Mouse (Mus musculus): Measurements from ENCODE around the gene Rai14. TPM values are rescaled to one million over a fixed set of nuclear protein-coding genes. Genes with fewer than 3 reads are reported as not detected.

Gene Rai14
- total and polyA plus RNA-seq, 3 experiments, result not detected

- no peak overlapping the region for H3K4me3 ChIP-seq (ENCODE audit: control insufficient read depth in 1 of 2, insufficient read depth in 1 of 2, low read depth in 2 of 2, low read length in 2 of 2)
- no peaks in the 10 kb centered on the region for H3K79me2 ChIP-seq (ENCODE audit: control insufficient read depth, insufficient read depth, low read length, poor library complexity)
- no peak overlapping the region for H3K27ac ChIP-seq (ENCODE audit: control insufficient read depth, low read depth, low read length)
- no peaks in the 10 kb centered on the region for H3K27me3 ChIP-seq (ENCODE audit: control insufficient read depth in 1 of 2, insufficient read depth in 2 of 2, low read length in 2 of 2)
- H3K36me3 ChIP-seq (ENCODE audit: control insufficient read depth in 1 of 2, insufficient read depth in 2 of 2, low read length in 2 of 2), result no peaks in the 10 kb centered on the region
- no peak for DNase-seq (ENCODE audit: low read depth, low spot score)
- TF ChIP-seq MAZ (IDR thresholded peaks at IDR 0.05; ENCODE audit: low read depth, low read length) (no peak), MEF2A (IDR thresholded peaks at IDR 0.05; ENCODE audit: extremely low read depth, insufficient replicate concordance, low read depth, low read length, poor library complexity, severe bottlenecking) (no peak), ZNF384 (IDR thresholded peaks at IDR 0.05; ENCODE audit: low read depth, low read length) (no peak), SMC3 (IDR thresholded peaks at IDR 0.05; ENCODE audit: low read depth, low read length) (no peak), ETS1 (IDR thresholded peaks at IDR 0.05; ENCODE audit: low read depth, low read length) (no peak), POLR2AphosphoS5 (IDR thresholded peaks at IDR 0.05; ENCODE audit: borderline replicate concordance, low read depth, low read length) (no peak), JUND (IDR thresholded peaks at IDR 0.05; ENCODE audit: low read depth, low read length) (no peak), E2F4 (IDR thresholded peaks at IDR 0.05; ENCODE audit: borderline replicate concordance, low read depth, low read length) (no peak), POLR2A (IDR thresholded peaks at IDR 0.05; ENCODE audit: control insufficient read depth in 1 of 2, insufficient read depth in 1 of 2, low read depth in 1 of 2, low read length in 2 of 2, poor library complexity in 1 of 2) (no peak), CHD1 (IDR thresholded peaks at IDR 0.05; ENCODE audit: low read depth, low read length) (no peak), USF1 (IDR thresholded peaks at IDR 0.05; ENCODE audit: low read depth, low read length) (no peak), USF2 (IDR thresholded peaks at IDR 0.05; ENCODE audit: borderline replicate concordance in 1 of 2, insufficient read depth in 1 of 2, low read depth in 1 of 2, low read length in 2 of 2) (no peak), MYC (IDR thresholded peaks at IDR 0.05; ENCODE audit: low read depth, low read length) (no peak), MAX (IDR thresholded peaks at IDR 0.05; ENCODE audit: low read length) (no peak), BHLHE40 (IDR thresholded peaks at IDR 0.05; ENCODE audit: borderline replicate concordance, low read depth, low read length) (no peak), MAFK (IDR thresholded peaks at IDR 0.05; ENCODE audit: borderline replicate concordance, low read depth, low read length) (no peak), CTCF (IDR thresholded peaks at IDR 0.05 in 2 of 3, conservative IDR thresholded peaks at IDR 0.05 in 1 of 3; ENCODE audit: control insufficient read depth in 1 of 3, insufficient read depth in 1 of 3, low read depth in 2 of 3, low read length in 3 of 3, poor library complexity in 1 of 3, severe bottlenecking in 1 of 3) (no peak), ZMIZ1 (IDR thresholded peaks at IDR 0.05; ENCODE audit: low read depth, low read length) (no peak), NELFE (IDR thresholded peaks at IDR 0.05; ENCODE audit: low read depth, low read length) (no peak)
- H3K9me3 ChIP-seq (replicated peaks; ENCODE audit: insufficient read depth, low read length), result no peaks in the 10 kb centered on the region
- no peaks in the 10 kb centered on the region for H3K4me1 ChIP-seq (ENCODE audit: control insufficient read depth in 1 of 2, insufficient read depth in 2 of 2, low read length in 2 of 2)
- H3K9ac ChIP-seq (ENCODE audit: control insufficient read depth, low read depth, low read length, poor library complexity, severe bottlenecking), result no peak overlapping the region
Observed at GRCm38 (mm10) chr15:10611040-10611439, 103.4 kb downstream of the Rai14 start.

- Histone ChIP-seq H3K79me2 (ENCODE audit: control insufficient read depth, insufficient read depth, low read length, poor library complexity) (no peaks in the 10 kb centered on the region), H3K36me3 (ENCODE audit: control insufficient read depth in 1 of 2, insufficient read depth in 2 of 2, low read length in 2 of 2) (no peaks in the 10 kb centered on the region)
- TF ChIP-seq E2F4 (IDR thresholded peaks at IDR 0.05; ENCODE audit: borderline replicate concordance, low read depth, low read length), result no peak
- TF ChIP-seq UBTF (IDR thresholded peaks at IDR 0.05; ENCODE audit: borderline replicate concordance, insufficient read depth, low read depth, low read length), result no peak
- no peak for TF ChIP-seq GABPA (IDR thresholded peaks at IDR 0.05; ENCODE audit: low read depth, low read length)
- TF ChIP-seq MAZ (IDR thresholded peaks at IDR 0.05; ENCODE audit: low read depth, low read length), result no peak
- no peak for TF ChIP-seq BHLHE40 (IDR thresholded peaks at IDR 0.05; ENCODE audit: borderline replicate concordance, low read depth, low read length)
Observed at GRCm38 (mm10) chr15:10609107-10609506, 105.3 kb downstream of the Rai14 start.

More at GRCm38 (mm10) chr15:10609107-10609506, 105.3 kb downstream of the Rai14 start:
- H3K9me3 ChIP-seq (replicated peaks; ENCODE audit: insufficient read depth, low read length), result no peaks in the 10 kb centered on the region
- no peaks in the 10 kb centered on the region for H3K4me1 ChIP-seq (ENCODE audit: control insufficient read depth in 1 of 2, insufficient read depth in 2 of 2, low read length in 2 of 2)
- H3K27me3 ChIP-seq (ENCODE audit: control insufficient read depth in 1 of 2, insufficient read depth in 2 of 2, low read length in 2 of 2), result no peaks in the 10 kb centered on the region
- no peak overlapping the region for H3K4me3 ChIP-seq (ENCODE audit: control insufficient read depth in 1 of 2, insufficient read depth in 1 of 2, low read depth in 2 of 2, low read length in 2 of 2)
- no peak overlapping the region for H3K27ac ChIP-seq (ENCODE audit: control insufficient read depth, low read depth, low read length)
- no peak for DNase-seq (ENCODE audit: low read depth, low spot score)
- no peak overlapping the region for H3K9ac ChIP-seq (ENCODE audit: control insufficient read depth, low read depth, low read length, poor library complexity, severe bottlenecking)

All from MEL (cell line).